Mouse (Mus musculus) liver, adult 2 months (tissue): Measurements from ENCODE around the gene Akap8. TPM values are rescaled to one million over a fixed set of nuclear protein-coding genes. Genes with fewer than 3 reads are reported as not detected.

ENCODE experiments used
- DNase-seq: peaks from one replicate; pipeline ENCODE4 v3.0.0-alpha.2; 2011; ENCODE audit warnings: low read depth, low spot score; ENCODE audit errors: extremely low read depth
- H3K27ac ChIP-seq: fragments of 200-500 bp; replicated peaks from 2 replicates; pipeline ENCODE4 v1.5.1; 2012; ENCODE audit warnings: low read depth, mild to moderate bottlenecking, control low read depth, inconsistent platforms, low read length; ENCODE audit not compliant: insufficient read depth
- H3K27me3 ChIP-seq: fragments of 200-500 bp; 2 replicates; pipeline ENCODE4 v1.6.1; 2012; ENCODE audit warnings: mild to moderate bottlenecking, moderate library complexity, low read length, inconsistent platforms; ENCODE audit not compliant: control insufficient read depth, insufficient read depth
- H3K36me3 ChIP-seq: fragments of 200-500 bp; 2 replicates; pipeline ENCODE4 v1.6.1; 2012; ENCODE audit warnings: low read length, inconsistent platforms; ENCODE audit not compliant: control insufficient read depth, insufficient read depth
- H3K4me1 ChIP-seq: fragments of 200-500 bp; 2 replicates; pipeline ENCODE4 v1.6.1; 2011; ENCODE audit warnings: low read length; ENCODE audit not compliant: control insufficient read depth, insufficient read depth
- H3K4me3 ChIP-seq: fragments of 200-500 bp; 2 replicates; pipeline ENCODE4 v1.5.1; 2011; ENCODE audit warnings: low read depth, mild to moderate bottlenecking, control low read depth, low read length, moderate library complexity; ENCODE audit not compliant: insufficient read depth
- H3K79me2 ChIP-seq: fragments of 200-500 bp; 2 replicates; pipeline ENCODE4 v1.6.1; 2012; ENCODE audit warnings: inconsistent platforms, mild to moderate bottlenecking, low read length, moderate library complexity; ENCODE audit not compliant: control insufficient read depth, insufficient read depth
- H3K9ac ChIP-seq: fragments of 200-500 bp; 2 replicates; pipeline ENCODE4 v1.6.1; 2012; ENCODE audit warnings: low read depth, mild to moderate bottlenecking, control low read depth, inconsistent platforms, low read length
- CTCF ChIP-seq: fragments of 200-500 bp; IDR thresholded peaks from 2 replicates; pipeline ENCODE4 v1.5.1; 2011; ENCODE audit warnings: low read depth, low read length, control low read depth
- POLR2A ChIP-seq: fragments of 200-500 bp; IDR thresholded peaks from 2 replicates; pipeline ENCODE4 v1.6.1; 2011; ENCODE audit warnings: low read length, control low read depth; ENCODE audit not compliant: insufficient read depth; ENCODE audit errors: extremely low read depth
- WGBS: fragments of 180-500 bp; shearing (Covaris S2); methylation state at CpG from one replicate; pipeline ENCODE4 v1.1.7; 2018; 5-methylcytosine and 5-hydroxymethylcytosine counted together
- polyA plus RNA-seq: library from polyadenylated mRNA; depleted of rRNA; stranded (reverse); fragments of >200 nt; gene quantifications from 2 replicates; pipeline ENCODE4 v1.2.3, GENCODE M21; 2012
- total RNA-seq: library from RNA; depleted of rRNA; stranded (reverse); fragments of >200 nt; gene quantifications from 2 replicates; pipeline ENCODE4 v1.2.3, GENCODE M21; 2014

Akap8 gene
- total and polyA plus RNA-seq, 2 experiments = 31.6 to 47.9 TPM

DNA sequence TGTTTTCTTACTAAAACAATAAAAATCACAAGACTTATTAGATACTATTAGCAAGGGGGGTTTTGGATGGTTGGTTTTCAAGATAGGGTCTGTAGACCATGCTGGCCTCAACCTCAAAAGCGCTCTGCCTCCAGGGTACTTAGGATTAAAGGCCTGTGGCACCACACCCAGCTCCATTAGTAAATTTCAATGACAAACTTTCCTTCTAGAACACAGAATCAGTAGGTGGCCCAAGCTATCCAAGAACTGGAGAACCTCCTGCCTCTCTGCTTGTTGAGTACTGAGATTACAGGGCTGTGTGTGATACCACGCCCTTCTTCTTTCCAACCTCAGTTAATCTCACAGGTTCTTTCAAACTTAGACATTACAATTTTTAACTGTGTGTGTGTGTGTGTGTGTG lies 39.9 kb downstream of the Akap8 start:
- peak overlapping the region; percentile 59 for H3K27ac ChIP-seq
- no peaks in the 10 kb centered on the region for H3K27me3 ChIP-seq
- DNase-seq = no peak
- 66% methylated on average over 2 of the region's 2 CpGs for WGBS
- H3K36me3 ChIP-seq = no peaks in the 10 kb centered on the region
- H3K4me1 ChIP-seq = peaks cover 23% of the 10 kb centered on the region
- TF ChIP-seq POLR2A = no peak
- no peak for TF ChIP-seq CTCF
- peak overlapping the region; percentile 1; the same call in 1 of the 2 replicates for H3K4me3 ChIP-seq
- H3K79me2 ChIP-seq = peaks cover 34% of the 10 kb centered on the region
- peak overlapping the region; percentile 23 for H3K9ac ChIP-seq

DNA sequence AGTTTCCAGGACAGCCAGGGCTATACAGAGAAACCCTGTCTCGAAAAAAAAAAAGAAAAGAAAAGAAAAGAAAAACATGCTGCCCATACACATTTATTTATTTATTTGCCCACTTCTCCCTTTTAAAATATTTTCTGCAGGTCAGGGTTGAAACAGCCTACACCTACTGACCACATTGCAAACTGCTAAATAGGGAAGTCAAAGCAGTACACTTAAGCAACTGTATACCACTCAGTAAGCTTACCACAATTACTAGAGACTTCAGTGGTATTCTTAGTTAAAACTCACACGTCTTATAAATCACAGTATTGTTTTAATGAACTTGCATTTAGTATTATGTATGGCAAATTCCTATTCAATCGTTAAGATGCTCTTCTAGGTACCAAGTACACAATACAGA lies 40.5 kb downstream of the Akap8 start:
- H3K79me2 ChIP-seq = peaks cover 39% of the 10 kb centered on the region
- 48% methylated on average over 3 of the region's 3 CpGs for WGBS
- H3K27me3 ChIP-seq = no peaks in the 10 kb centered on the region
- H3K27ac ChIP-seq = no peak overlapping the region
- peaks cover 28% of the 10 kb centered on the region for H3K4me1 ChIP-seq
- TF ChIP-seq POLR2A = no peak
- TF ChIP-seq CTCF = no peak
- H3K9ac ChIP-seq = no peak overlapping the region
- no peak for DNase-seq
- H3K4me3 ChIP-seq = no peak overlapping the region
- H3K36me3 ChIP-seq = no peaks in the 10 kb centered on the region

DNA sequence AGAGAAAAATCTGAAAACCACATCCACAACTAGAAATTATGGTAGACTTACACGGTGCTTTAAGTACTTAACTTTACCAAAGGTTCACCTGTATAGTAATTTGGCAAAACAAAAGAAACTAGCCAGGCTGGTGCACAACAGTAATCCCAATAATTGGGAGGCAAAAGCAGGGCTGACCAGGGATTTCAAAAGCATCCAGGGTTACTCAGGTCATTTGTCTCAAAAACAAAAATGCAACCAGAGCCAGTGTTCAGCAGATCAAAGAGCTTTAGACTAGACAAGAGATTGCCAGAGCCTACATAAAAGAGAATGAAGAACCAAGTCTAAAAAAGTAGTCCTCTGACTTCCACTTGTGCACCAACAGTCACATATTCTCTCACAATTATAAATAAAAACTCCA lies 43.8 kb downstream of the Akap8 start:
- H3K4me1 ChIP-seq = peaks cover 38% of the 10 kb centered on the region
- peaks cover 2% of the 10 kb centered on the region; the same call in 1 of the 2 replicates for H3K36me3 ChIP-seq
- no peaks in the 10 kb centered on the region for H3K27me3 ChIP-seq
- peak; percentile 84 for DNase-seq
- no peak overlapping the region for H3K9ac ChIP-seq
- no peak overlapping the region for H3K4me3 ChIP-seq
- 18% methylated on average over 1 of the region's 1 CpGs for WGBS
- H3K79me2 ChIP-seq = peaks cover 45% of the 10 kb centered on the region
- no peak for TF ChIP-seq CTCF
- TF ChIP-seq POLR2A = no peak
- no peak overlapping the region for H3K27ac ChIP-seq

DNA sequence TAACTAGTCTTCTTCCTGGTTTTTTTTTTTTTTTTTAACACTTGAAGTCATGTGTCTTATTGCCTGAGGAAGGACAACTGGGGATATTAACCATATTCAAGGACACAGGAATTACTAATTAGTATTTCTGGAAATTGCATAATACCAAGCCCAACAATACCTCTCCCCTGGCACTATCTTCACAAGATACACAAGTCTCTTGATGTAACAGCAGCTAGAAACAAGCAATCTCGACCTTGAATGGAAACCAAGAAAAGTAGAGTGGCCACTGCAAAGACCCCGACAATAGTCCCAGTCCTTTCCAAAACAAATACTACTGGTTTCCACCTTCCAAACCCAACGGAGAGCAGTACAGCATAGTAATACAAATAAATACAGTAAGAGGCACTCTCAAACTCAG lies 45.5 kb downstream of the Akap8 start:
- peaks cover 50% of the 10 kb centered on the region for H3K79me2 ChIP-seq
- TF ChIP-seq POLR2A = no peak
- no peak for TF ChIP-seq CTCF
- no peaks in the 10 kb centered on the region for H3K27me3 ChIP-seq
- H3K27ac ChIP-seq = peak overlapping the region; percentile 32; the same call in 1 of the 2 replicates
- peaks cover 36% of the 10 kb centered on the region for H3K4me1 ChIP-seq
- no peak overlapping the region for H3K4me3 ChIP-seq
- DNase-seq = peak; percentile 77
- H3K9ac ChIP-seq = no peak overlapping the region
- peaks cover 10% of the 10 kb centered on the region for H3K36me3 ChIP-seq
- WGBS = 13% methylated on average over 3 of the region's 3 CpGs

DNA sequence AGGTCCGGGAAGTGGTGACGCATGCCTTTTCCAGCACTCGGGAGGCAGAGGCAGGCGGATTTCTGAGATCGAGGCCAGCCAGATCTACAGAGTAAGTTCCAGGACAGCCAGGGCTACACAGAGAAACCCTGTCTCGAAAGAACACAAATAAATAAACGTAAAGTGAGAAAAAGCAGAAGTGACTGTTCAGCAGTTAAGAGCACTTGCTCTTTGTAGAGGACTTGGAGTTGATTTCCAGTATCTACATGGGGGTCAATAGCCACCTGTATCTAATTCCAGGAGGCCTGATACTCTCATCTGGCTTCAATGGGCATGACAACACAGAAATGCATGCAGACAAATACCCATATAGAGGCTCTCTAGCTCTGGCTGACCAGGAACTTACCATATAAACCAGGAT lies 51.9 kb downstream of the Akap8 start:
- DNase-seq = no peak
- Histone ChIP-seq H3K27me3 (no peaks in the 10 kb centered on the region), H3K4me1 (peaks cover 41% of the 10 kb centered on the region), H3K4me3 (no peak overlapping the region), H3K27ac (no peak overlapping the region), H3K36me3 (peaks cover 12% of the 10 kb centered on the region), H3K9ac (no peak overlapping the region), H3K79me2 (peaks cover 58% of the 10 kb centered on the region)
- TF ChIP-seq POLR2A (no peak), CTCF (no peak)
- whole genome bisulfite sequencing = 65% methylated on average over 7 of the region's 7 CpGs

DNA sequence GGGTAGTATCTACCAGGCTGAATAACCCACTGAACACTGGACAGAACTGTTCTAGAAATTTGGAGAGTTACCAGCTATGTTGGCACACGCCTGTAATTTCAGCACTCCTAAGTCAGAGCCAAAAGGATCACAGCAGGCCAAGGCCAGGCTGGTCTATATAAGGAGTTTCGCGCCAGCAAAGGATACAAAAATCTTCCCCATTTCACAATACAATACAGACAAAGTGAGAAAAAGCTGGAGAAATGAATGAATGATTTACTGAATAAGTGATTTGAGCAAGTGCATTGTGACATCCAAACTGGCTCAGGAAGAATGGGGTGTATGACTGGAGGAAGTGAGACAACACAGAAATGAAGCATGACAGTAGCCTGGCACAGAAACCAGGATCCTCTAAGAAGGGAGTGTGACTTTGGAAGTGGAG lies 52.5 kb downstream of the Akap8 start:
- Histone ChIP-seq H3K4me1 (peaks cover 47% of the 10 kb centered on the region), H3K79me2 (peaks cover 54% of the 10 kb centered on the region), H3K9ac (no peak overlapping the region), H3K27me3 (no peaks in the 10 kb centered on the region), H3K4me3 (no peak overlapping the region), H3K27ac (peak overlapping the region; percentile 48; the same call in 1 of the 2 replicates), H3K36me3 (peaks cover 12% of the 10 kb centered on the region)
- peak; percentile 92 for DNase-seq
- WGBS = 12% methylated on average over 3 of the region's 3 CpGs
- no peak for TF ChIP-seq CTCF
- no peak for TF ChIP-seq POLR2A
